Mouse (Mus musculus) liver, embryonic 16.5 days (tissue): Measurements from ENCODE around the gene Cyp26b1. TPM values are rescaled to one million over a fixed set of nuclear protein-coding genes. Genes with fewer than 3 reads are reported as not detected.

Experiments
- ATAC-seq: fragments of 200-750 bp; cut with Nextera tagmentation; 2 replicates; pipeline ENCODE4 v1.8.0; 2017; ENCODE audit warnings: low read depth, mild to moderate bottlenecking, moderate number of reproducible peaks, moderate library complexity
- H3K27ac ChIP-seq: fragments of 300-500 bp; sonication (generic); 2 replicates; pipeline ENCODE4 v1.5.1; 2014; ENCODE audit warnings: mild to moderate bottlenecking, low read length
- H3K27me3 ChIP-seq: fragments of 300-500 bp; sonication (generic); 2 replicates; pipeline ENCODE4 v1.6.1; 2014; ENCODE audit warnings: low read depth, low read length, mixed read lengths; ENCODE audit not compliant: control insufficient read depth, insufficient read depth
- H3K36me3 ChIP-seq: fragments of 300-500 bp; sonication (generic); 2 replicates; pipeline ENCODE4 v1.6.1; 2014; ENCODE audit warnings: mild to moderate bottlenecking; ENCODE audit not compliant: control insufficient read depth, insufficient read depth
- H3K4me1 ChIP-seq: fragments of 300-500 bp; sonication (generic); 2 replicates; pipeline ENCODE4 v1.6.1; 2014; ENCODE audit warnings: low read depth, low read length, mixed read lengths; ENCODE audit not compliant: control insufficient read depth
- H3K4me2 ChIP-seq: fragments of 300-500 bp; sonication (generic); 2 replicates; pipeline ENCODE4 v1.6.1; 2014; ENCODE audit warnings: low read depth, low read length, mixed read lengths
- H3K4me3 ChIP-seq: fragments of 300-500 bp; sonication (generic); 2 replicates; pipeline ENCODE4 v1.5.1; 2014; ENCODE audit warnings: low read depth, mild to moderate bottlenecking, low read length
- H3K9ac ChIP-seq: fragments of 300-500 bp; sonication (generic); 2 replicates; pipeline ENCODE4 v1.6.1; 2014; ENCODE audit warnings: low read depth, low read length
- H3K9me3 ChIP-seq: fragments of 300-500 bp; sonication (generic); replicated peaks from 2 replicates; pipeline ENCODE4 v1.6.1; 2016; ENCODE audit warnings: low read length; ENCODE audit not compliant: control insufficient read depth
- WGBS: fragments of 180-500 bp; shearing (Covaris S2); extraction: QIAGEN DNeasy Blood & Tissue Kit; methylation state at CpG from one replicate; pipeline ENCODE4 v1.1.7; 2014; ENCODE audit not compliant: insufficient replicate concordance; 5-methylcytosine and 5-hydroxymethylcytosine counted together
- polyA plus RNA-seq: library from polyadenylated mRNA; unstranded; fragments of >200 nt; fragmentation: Nextera tagmentation; extraction: Ambion mirVana; gene quantifications from 2 replicates; pipeline ENCODE4 v1.2.1, GENCODE M21; 2015

The Cyp26b1 gene
- polyA plus RNA-seq, 1 experiment from 2014 or later: 0.17 TPM

- 52% methylated on average over 25 of the region's 25 CpGs for WGBS
- no peaks in the 10 kb centered on the region for H3K27me3 ChIP-seq
- H3K4me1 ChIP-seq: no peaks in the 10 kb centered on the region
- H3K9me3 ChIP-seq: no peaks in the 10 kb centered on the region
- no peak overlapping the region for H3K4me2 ChIP-seq
- H3K36me3 ChIP-seq: no peaks in the 10 kb centered on the region
- no peak overlapping the region for H3K4me3 ChIP-seq
- ATAC-seq: no peak
- H3K27ac ChIP-seq: no peak overlapping the region
- H3K9ac ChIP-seq: no peak overlapping the region
These were observed 19.6 kb downstream of the Cyp26b1 start for GRCm38 (mm10) chr6:84573905-84574660.

- Histone ChIP-seq H3K36me3 (no peaks in the 10 kb centered on the region), H3K4me2 (no peak overlapping the region), H3K9ac (no peak overlapping the region), H3K9me3 (no peaks in the 10 kb centered on the region), H3K4me3 (no peak overlapping the region), H3K27ac (no peak overlapping the region), H3K4me1 (no peaks in the 10 kb centered on the region), H3K27me3 (no peaks in the 10 kb centered on the region; the same call in 1 of the 2 replicates)
- 62% methylated on average over 3 of the region's 3 CpGs for WGBS
- ATAC-seq: no peak
These were observed 23.7 kb downstream of the Cyp26b1 start for GRCm38 (mm10) chr6:84570039-84570438.

- ATAC-seq: no peak
- no peaks in the 10 kb centered on the region for H3K36me3 ChIP-seq
- no peaks in the 10 kb centered on the region for H3K9me3 ChIP-seq
These were observed 24.1 kb downstream of the Cyp26b1 start for GRCm38 (mm10) chr6:84569590-84569989.

GRCm38 (mm10) chr6:84568880-84569279, 24.8 kb downstream of the Cyp26b1 start:
- no peak overlapping the region for H3K9ac ChIP-seq
- WGBS: 17% methylated on average over 6 of the region's 6 CpGs
- H3K27ac ChIP-seq: no peak overlapping the region
- H3K4me3 ChIP-seq: no peak overlapping the region
- H3K4me1 ChIP-seq: no peaks in the 10 kb centered on the region
- no peaks in the 10 kb centered on the region; the same call in 1 of the 2 replicates for H3K27me3 ChIP-seq
- H3K4me2 ChIP-seq: no peak overlapping the region
- no peaks in the 10 kb centered on the region for H3K9me3 ChIP-seq
- ATAC-seq: no peak
- no peaks in the 10 kb centered on the region for H3K36me3 ChIP-seq

More at GRCm38 (mm10) chr6:84569590-84569989, 24.1 kb downstream of the Cyp26b1 start:
- Histone ChIP-seq H3K9ac (no peak overlapping the region), H3K4me2 (no peak overlapping the region), H3K27me3 (no peaks in the 10 kb centered on the region; the same call in 1 of the 2 replicates), H3K4me1 (no peaks in the 10 kb centered on the region), H3K27ac (no peak overlapping the region), H3K4me3 (no peak overlapping the region)

- Histone ChIP-seq H3K9me3 (no peaks in the 10 kb centered on the region), H3K27ac (no peak overlapping the region), H3K27me3 (no peaks in the 10 kb centered on the region; the same call in 1 of the 2 replicates), H3K36me3 (no peaks in the 10 kb centered on the region), H3K9ac (no peak overlapping the region), H3K4me2 (no peak overlapping the region), H3K4me3 (no peak overlapping the region), H3K4me1 (no peaks in the 10 kb centered on the region)
- no peak for ATAC-seq
- WGBS: 58% methylated on average over 4 of the region's 4 CpGs
These were observed 26.0 kb downstream of the Cyp26b1 start for GRCm38 (mm10) chr6:84567696-84568095.

- Histone ChIP-seq H3K36me3 (no peaks in the 10 kb centered on the region), H3K4me3 (no peak overlapping the region), H3K9ac (no peak overlapping the region), H3K4me1 (no peaks in the 10 kb centered on the region), H3K27me3 (no peaks in the 10 kb centered on the region; the same call in 1 of the 2 replicates), H3K4me2 (no peak overlapping the region), H3K9me3 (no peaks in the 10 kb centered on the region), H3K27ac (no peak overlapping the region)
- WGBS: 61% methylated on average over 2 of the region's 2 CpGs
- ATAC-seq: no peak
These were observed 26.9 kb downstream of the Cyp26b1 start for GRCm38 (mm10) chr6:84566825-84567224.

- Histone ChIP-seq H3K27ac (no peak overlapping the region), H3K4me1 (no peaks in the 10 kb centered on the region), H3K4me2 (no peak overlapping the region), H3K9ac (no peak overlapping the region), H3K36me3 (no peaks in the 10 kb centered on the region), H3K9me3 (no peaks in the 10 kb centered on the region), H3K27me3 (no peaks in the 10 kb centered on the region; the same call in 1 of the 2 replicates), H3K4me3 (no peak overlapping the region)
- no peak for ATAC-seq
- 44% methylated on average over 5 of the region's 5 CpGs for WGBS
These were observed 28.5 kb downstream of the Cyp26b1 start for GRCm38 (mm10) chr6:84565245-84565644.

- no peaks in the 10 kb centered on the region for H3K4me1 ChIP-seq
- H3K4me2 ChIP-seq: no peak overlapping the region
- H3K4me3 ChIP-seq: no peak overlapping the region
- no peaks in the 10 kb centered on the region for H3K9me3 ChIP-seq
- ATAC-seq: no peak
- no peaks in the 10 kb centered on the region; the same call in 1 of the 2 replicates for H3K27me3 ChIP-seq
- no peak overlapping the region for H3K27ac ChIP-seq
- 39% methylated on average over 4 of the region's 4 CpGs for WGBS
- no peaks in the 10 kb centered on the region for H3K36me3 ChIP-seq
- H3K9ac ChIP-seq: no peak overlapping the region
These were observed 30.8 kb downstream of the Cyp26b1 start for GRCm38 (mm10) chr6:84562948-84563347.

GRCm38 (mm10) chr6:84561171-84561570, 32.5 kb downstream of the Cyp26b1 start:
- Histone ChIP-seq H3K9me3 (no peaks in the 10 kb centered on the region), H3K36me3 (no peaks in the 10 kb centered on the region), H3K4me2 (no peak overlapping the region), H3K27me3 (no peaks in the 10 kb centered on the region; the same call in 1 of the 2 replicates), H3K4me3 (no peak overlapping the region), H3K4me1 (no peaks in the 10 kb centered on the region), H3K9ac (no peak overlapping the region), H3K27ac (no peak overlapping the region)
- WGBS: 78% methylated on average over 1 of the region's 1 CpGs
- no peak for ATAC-seq
